Mouse (Mus musculus): Measurements from ENCODE around the gene Scn2a.
A peak's percentile ranks its signal among the peaks of the same experiment; 100 is the strongest.

The Scn2a gene

DNA sequence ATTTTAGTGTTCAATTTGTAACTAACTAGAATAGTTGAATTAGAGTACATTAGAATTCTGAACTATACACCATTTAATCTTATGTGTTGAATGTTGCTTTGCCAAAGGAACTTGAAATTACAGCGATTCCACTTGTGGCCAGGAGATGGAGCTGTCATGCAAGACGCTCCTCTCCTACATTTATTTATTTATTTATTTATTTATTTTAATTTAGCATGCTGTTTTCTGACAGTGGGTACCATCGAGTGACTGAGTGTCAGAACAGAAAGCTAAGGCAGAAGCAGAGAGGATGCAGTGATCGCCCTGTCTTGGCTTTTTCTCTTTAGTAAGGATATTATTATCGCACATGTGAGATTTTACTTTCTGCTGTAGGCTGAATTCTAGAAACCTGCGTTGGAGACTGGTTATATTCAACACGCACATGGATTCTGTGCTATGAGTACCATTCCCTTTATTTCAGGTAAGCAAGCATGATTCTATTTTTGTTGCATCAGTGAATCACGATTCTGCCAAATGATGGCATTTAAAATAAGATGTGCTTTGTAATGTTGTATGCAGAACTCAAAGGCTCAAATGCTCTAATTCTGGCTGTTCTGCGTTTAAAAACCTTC lies at the start of gene Scn2a:
TSS of gene Scn2a (plus strand) at position 216 of the 611 bp plus-strand sequence.
- peak; percentile 82 for DNase-seq

DNA sequence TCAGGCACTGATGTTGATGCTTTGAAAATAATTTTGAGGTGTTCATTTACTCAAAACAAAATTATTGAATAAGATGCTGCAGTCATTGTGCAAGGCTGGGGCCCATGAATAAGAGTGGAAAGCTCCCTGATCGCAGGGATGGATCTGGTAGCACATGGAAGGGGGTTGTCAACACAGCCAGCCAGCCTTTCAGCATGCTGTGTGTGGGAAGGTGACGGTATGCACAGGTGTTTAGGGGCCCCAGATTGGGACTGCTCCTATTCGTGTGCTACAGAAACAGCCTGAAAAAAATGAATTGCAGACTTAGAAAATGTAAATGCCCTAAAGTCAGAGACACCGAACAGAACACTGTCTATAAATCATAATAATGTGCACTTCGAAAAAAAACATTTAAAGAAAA lies 32.9 kb upstream of the Scn2a start:
- peak; percentile 40 for DNase-seq

DNA sequence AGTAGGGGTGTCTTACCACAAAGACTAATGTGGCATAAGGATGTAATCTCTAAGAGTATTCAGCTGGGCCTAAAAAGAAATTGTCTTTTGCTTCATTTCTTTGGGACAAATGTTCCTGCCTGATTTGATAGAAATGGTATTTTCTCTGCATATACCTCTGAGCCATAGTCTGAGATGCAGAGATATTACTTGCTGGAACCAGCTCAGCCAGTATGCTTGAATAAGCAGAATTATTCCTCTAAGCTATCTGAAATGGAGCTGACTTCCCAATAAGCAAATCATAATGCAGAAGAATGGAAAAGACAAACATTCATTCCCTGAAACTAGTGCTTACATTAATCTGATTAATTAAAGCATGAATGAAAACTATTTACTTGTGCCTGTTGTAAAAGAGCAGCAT lies 12.8 kb upstream of the Scn2a start:
- no peak for DNase-seq

DNA sequence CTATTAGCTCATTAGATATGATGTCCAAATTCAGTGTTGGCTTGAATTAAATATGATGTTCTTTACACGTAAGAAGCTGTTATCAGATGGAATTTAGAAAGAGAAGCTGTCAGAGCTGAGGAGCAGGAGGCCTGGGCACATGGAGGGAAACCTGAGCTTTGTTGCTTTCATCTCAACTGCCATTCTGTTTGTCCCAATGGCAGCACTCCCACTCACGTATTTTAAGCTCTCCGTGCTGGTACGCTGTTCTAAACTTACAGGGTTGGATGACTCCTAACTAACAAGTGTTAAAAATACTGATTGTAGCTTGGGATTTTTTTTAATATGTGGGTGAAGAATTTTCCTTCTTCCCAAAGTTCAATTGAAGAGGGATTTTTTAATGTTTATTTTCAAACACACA lies 8.7 kb upstream of the Scn2a start:
- DNase-seq, result no peak

DNA sequence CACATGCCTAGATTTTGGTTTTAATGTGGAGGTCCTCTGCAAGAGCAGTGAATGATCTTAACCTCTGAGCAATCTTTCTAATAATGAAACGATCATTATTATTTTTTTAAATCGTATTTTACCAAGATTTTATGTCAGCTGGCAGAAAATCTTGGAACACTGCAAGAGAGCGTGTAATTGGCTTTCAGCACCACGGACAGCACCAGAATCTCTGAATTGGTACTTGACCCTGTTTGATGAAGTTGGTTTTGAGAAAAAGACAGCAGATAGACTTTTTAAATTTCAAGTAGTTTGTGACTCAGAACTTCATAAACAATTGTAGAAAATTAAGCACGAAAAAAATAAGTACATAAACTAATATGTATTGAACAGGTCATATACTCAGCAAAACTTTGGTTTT lies 790 bp upstream of the Scn2a start:
- DNase-seq, result no peak

DNA sequence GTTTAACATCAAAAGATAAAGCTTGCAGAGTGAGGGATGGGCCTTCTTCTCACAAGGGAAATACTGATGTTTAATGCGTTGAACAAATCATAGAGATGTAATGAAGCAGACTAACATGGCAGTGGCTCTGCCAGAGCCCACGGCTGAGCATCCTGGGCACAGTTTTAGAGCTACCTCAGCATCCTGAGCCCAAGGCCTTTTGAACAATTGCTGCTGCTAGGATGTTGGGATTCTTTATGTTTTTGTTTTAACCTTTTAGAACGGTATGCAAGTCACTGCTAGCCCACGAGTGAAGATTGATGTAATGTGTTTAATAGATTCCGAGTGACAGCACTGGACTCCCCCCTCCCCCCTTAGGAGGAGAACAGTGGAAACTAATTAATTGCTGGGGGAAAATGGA lies 683 bp downstream of the Scn2a start:
- no peak for DNase-seq

DNA sequence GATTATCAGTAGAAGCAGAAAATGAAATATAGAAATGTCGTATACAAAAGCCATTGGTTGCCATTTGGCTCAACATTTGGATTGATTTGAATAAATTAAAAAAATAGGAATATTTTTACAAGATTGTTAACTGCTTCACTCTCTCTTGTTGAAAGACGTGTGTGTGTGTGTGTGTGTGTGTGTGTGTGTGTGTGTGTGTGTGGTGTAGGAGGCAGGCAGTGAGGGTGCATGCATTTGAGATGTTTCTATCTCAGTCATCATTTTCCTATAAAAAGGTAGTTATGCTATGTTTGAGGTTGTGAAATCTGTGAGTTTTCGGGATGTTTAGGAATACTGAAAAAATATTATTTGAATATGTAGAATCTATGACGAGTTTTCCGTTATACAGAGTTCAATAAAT lies 1.3 kb downstream of the Scn2a start:
- no peak for DNase-seq

DNA sequence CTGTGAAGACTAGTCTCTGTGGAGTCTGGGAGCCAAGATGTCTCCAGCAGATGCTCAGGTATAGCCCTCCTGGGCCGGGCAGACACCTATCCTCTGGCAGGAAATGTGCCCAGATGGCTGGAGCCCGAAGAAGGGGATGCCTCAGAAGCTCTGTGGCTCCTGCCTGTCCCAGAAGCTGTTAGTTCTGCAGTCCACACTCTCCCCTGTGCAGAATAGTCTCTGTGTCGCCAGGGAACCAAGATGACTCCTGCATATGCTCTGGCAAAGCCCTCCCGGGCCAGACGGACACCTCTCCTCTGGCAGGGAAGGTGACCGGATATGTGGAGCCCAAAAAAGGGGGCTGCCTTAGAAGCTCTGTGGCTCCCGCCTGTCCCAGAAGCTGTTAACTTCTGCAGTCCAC lies 32.1 kb downstream of the Scn2a start:
- DNase-seq, result no peak

DNA sequence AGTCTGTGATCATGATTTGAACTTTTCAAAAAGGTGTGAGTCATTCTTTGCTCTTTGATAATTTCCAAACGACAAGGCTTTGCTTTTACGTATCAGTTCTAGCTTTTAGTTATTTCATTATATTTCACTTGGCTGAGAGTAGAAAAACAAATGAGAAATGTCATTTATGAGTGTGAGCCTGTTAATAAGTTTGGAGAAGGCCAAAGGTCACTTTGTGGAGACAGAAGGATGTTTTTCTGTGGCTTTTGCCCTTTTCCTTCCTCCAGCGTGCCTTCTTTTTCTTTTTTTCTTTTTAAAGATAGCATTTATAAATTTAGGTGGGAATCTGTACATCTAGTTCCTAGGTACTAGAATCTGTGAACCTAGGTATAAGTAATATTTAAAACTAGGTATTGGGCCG lies 36.5 kb downstream of the Scn2a start:
- DNase-seq, result no peak

DNA sequence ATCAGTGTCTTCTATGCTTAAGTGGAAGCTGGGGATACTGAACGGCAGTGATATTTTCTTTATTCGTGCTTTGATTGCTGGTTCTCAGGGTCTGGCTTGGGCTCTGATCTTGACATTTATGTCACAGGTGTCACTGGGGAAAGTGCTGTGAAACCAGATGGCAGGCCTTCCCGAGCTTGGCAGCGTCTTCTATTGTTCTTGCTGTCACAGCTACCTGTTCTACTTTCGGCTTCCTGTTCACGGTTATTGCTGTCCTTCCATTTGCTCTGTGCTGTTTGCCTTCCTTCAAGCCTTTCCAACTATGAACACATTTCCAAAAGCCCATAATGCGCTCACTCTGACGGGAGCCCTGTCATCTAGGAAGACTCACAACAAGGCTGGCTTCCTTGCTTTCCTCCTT lies 37.9 kb downstream of the Scn2a start:
- no peak for DNase-seq

DNA sequence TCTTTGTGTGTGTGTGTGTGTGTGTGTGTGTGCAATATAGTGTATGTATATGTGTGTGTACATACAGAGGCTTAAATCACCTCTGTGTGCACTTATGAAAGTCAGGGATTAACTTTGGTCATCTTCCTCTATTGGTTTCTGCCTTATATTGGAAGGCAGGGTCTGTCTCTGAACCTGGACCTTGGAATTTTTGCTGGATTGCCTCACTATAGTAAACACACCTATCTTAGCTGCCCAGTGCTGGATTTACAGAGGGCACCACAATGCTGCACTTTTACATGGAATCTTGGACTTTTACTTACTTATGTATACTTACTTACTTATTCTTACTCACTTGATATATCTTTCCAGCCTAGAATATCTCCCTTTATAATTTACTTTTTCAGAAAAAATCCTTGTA lies 43.3 kb downstream of the Scn2a start:
- DNase-seq, result no peak

DNA sequence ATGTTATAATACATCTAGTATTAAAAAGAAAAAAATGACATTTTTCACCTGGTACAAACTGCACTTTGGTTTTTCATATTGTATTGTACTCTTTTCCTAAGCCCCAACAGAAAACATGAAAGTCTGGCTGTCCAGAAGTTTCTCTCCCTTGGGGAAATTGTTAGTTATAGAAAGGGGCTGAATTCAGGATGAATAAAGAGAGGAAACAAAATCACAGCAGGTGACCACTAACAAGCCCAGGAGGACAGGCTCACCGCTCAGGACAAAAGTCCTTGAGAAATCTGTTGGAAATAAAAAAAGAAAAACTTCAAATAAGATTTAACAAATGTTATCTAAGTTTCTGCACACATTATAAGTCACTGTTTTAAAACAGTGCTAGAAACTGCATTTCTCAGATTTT lies 43.9 kb downstream of the Scn2a start:
- no peak for DNase-seq

DNA sequence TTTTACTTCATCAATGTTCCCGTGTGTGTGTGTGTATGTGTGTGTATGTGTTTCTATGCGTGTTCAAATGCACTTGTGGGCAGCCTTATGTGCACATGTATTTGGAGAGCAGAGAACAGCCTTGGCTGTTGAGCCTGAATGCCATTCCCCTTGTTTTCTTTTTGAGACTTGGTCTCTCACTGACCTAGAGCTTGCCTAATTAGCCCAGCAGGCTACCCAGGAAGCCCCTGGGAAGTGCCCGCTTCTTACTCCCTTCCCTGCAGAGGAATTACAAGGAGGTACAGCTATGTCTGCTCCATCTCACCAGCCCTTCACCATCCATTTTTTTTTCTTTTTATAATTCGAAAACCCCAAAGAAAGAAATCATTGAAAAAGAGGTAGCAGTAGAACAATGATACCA lies 44.6 kb downstream of the Scn2a start:
- no peak for DNase-seq

DNA sequence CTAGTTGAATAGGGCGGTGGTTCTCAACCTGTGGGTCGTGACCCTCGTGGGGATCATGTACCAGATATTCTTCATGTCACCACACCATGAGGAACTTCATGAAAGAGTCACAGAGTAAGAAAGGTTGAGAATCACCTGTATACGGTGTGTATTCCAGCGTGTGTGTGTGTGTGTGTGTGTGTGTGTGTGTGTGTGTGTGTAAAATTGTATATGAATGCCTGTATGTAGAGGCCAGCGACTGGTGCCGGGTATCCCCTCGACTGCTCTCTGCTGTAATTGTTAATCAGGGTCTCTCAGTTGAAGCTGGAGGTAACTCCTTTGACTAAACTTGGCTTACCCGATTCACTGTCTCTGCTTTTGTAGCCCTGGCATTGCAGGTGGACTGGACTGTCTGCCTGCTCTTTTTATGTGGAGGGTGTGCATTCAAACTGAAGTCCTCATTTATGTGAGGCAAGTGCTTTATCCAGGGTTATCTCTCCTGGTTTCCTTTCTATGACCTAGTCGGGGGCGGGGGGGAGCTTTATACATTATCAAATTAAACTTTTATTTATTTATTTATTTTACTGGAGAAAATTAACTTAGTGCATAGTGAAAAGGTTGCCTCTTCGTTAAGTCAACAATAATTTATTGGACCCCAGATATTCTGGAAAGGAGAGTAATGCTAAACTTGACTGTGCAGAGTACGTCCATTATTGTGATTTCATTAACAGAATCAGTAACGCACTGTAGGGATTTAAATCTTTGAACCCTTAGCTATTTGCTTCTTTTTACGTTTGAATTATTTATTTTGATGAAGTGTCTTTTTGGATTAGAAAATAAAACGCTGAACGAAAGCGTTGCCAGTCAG lies 47.2 kb downstream of the Scn2a start:
- no peak for DNase-seq

DNA sequence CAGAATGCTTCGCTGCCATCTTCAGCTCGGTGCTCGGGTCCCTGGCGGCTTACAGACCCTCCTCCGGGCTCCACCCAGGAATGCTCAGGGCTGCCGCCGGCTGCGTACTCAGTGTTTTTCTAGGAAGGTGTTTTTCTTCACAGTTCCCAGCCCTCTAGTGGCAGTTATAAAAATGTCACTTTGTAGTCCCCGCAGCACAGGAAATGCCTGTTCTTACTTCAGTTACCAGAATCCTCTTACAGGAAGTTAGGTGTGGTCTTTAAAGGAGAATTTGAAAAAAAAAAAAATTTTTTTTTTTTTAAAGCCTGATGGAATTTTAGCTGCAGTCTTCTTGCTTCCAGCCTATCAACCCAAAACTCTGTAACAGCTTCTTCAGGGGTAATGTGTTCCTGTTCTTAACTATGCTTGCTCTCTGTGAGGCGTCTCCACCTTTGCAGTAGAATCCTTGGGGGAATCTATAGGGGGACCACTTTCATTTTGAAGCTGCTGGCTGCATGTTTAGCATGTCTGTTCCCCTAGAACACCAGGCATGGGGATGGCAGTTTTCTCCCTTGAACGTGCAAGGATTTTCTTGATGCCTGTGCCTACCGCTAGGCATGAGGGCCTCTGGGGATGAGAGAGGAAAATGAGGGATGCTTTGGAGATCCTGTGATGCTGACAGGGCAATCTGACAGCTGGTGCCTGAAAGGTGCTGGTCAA lies 48.0 kb downstream of the Scn2a start:
- peak; percentile 90 for DNase-seq

DNA sequence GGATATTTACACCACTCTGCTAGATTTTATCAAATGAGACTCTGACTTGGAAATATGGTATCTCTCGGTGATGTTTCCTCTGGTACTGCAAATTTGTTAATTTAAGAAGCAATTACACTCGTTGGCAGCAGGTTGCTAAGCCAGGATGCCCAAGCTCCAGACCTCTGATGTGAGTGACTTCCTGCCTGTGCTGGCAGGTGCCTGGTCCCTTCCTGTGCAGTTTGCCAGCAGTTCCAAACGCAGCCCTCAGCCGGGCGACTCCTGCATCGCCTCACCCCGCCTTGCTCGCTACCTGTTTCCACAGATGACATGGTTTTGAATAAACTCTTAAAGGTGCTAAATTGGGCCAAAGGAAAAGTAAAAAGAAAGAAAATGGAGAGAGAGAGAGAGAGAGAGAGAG lies 49.0 kb downstream of the Scn2a start:
- DNase-seq, result peak; percentile 34

DNA sequence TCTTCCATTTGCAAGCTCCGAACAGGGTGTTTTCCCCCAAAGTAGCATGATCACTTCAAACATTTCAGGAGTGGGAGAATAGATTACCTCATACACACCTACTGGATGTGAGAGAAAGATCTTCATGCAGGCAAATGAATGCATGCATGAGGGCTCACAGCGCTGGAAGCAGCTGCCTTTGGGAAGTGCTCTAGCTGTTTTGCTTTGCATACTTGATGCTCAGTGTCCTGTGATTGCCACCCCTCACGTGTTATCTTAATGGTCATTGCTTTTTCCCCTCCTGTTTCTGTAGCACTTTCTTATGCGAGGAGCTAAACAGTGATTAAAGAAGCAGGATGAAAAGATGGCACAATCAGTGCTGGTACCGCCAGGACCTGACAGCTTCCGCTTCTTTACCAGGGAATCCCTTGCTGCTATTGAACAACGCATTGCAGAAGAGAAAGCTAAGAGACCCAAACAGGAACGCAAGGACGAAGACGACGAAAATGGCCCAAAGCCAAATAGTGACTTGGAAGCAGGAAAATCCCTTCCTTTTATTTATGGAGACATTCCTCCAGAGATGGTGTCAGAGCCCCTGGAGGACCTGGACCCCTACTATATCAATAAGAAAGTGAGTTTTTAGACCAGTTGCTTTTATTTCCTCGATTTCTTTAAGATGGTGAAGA lies 49.7 kb downstream of the Scn2a start:
- DNase-seq, result peak; percentile 37

DNA sequence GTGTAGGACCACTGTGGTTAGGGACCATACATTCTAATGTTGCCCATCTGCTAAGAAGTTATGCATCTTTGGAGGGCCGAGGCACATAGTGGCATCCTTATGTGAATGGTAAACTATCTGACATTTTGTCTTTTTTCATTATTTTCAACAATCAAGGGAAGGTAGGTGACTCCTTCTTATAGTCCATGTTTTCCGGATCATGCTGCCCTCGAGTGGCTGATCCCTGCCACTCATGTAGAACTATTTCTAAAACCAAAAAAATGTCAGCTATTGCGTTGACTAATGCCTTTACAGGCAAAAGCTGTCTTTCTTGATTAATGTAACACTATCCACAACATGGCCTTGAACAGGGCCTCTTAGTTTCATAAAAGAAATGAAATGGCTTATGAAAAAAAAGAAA lies 59.0 kb downstream of the Scn2a start:
- DNase-seq, result no peak

DNA sequence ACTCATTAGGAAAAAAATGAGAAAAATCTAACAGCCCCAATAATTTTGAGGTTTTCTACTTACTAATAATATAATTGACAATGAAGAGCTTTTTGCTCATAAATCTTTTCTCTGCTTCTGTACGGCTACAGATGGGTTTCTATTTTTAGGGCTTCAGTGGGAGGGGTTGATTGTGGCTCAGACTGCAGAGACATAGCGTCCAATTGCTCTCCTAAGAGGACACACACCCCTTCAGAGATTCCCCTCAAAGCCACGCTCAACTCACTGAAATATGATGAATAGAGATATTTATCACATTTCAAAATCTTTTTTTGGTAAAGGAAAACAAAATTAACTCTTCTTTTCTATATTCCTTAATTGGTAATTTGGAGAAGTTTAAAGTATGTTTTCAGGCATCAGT lies 64.6 kb downstream of the Scn2a start:
- peak; percentile 62 for DNase-seq

DNA sequence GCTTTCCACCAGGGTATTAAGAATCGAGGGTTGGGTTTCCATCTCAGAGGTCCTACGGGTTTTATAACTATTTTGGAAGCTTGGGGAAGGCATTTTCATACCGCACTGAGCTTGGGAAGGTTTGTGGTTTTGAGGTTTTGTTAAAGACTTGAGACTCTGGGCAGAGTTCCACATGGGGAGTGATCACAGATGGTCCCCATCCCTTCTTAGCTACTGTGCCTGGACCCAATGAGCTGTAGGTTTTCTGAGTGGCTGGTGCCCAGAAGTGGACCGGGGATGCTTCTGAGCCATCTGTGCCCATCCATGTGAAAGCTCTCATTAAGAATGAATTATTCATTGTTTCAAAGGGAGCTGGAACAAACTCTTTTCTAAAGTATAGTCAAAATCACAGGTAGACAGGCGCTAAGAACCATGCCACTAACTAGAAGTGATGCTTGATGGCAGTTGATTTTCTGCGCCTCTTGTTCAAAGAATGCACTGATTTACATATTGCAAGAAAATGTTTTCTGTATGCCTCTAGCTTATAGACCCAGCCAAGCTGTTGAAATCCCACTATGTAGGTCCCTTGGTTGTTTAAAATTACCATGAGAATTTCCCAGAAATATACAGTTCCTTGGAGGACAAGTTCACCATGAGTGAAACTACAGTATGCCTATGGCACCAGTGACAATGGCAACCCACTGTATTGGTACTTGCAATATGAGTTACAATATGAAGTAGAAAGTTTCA lies 70.0 kb downstream of the Scn2a start:
- DNase-seq, result peak; percentile 80

DNA sequence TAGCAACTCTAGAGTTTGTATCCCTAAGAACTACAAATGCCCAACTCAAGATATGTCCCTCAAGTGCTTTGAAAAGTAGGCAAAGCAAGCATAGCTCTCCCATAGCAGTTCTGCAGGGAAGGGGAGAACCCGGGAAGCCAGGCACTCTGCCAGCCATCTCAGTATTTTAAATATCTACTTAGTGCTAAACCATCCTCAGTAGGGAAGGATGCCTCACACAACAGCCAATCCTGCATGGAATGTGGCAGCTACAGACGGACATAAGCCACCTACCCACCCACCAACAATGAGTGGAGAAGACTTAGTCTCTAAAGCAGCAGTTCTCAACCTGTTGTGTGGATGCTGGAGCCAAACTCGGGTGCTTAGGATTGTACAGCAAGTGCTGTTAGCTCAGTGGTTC lies 73.9 kb downstream of the Scn2a start:
- no peak for DNase-seq

DNA sequence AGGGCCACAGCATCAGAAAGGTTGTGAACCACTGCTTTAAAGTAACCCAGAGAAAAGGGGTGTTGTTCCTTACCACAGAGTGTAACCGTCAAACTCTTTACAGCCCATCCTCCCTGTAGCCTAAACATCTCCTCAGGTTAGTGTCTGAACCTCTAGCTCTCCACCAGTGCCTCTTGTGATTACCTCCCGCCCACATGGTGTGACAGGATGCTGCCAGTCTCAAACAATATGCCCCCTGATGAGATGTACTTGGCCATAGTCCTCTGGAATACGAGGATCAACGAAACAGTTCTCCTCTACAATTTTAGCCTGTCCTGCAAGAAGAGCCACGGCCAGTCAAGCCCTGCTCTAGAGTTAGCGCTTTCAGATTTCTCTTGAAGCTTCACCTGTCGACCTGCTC lies 74.5 kb downstream of the Scn2a start:
- no peak for DNase-seq

DNA sequence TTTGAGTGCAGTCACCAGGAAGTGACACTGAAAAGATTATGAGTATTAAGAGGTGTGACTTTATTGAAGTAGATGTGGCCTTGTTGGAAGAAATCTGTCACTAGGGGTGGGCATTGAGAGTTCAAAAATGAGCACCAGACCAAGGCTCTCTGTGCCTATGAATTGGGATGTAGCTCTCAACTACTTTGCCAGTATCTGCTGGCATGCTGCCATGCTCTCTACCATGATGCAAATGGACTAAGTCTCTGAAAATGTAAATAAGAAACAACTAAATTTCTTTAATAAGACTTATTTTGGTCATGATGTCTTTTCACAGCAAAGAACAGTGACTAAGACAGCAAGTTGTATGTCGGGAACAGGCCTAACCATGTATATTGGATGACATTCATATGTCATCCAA lies 79.7 kb downstream of the Scn2a start:
- no peak for DNase-seq

Data from right cerebral cortex, adult 18-20 months (tissue).